Mouse (Mus musculus) midbrain, embryonic 14.5 days (tissue): ENCODE results near the gene Olfr143. TPM values are rescaled to one million over a fixed set of nuclear protein-coding genes. Genes with fewer than 3 reads are reported as not detected.

ENCODE experiments used
- ATAC-seq: fragments of 200-750 bp; cut with Nextera tagmentation; 2 replicates; pipeline ENCODE4 v1.8.0; 2017; ENCODE audit warnings: moderate number of reproducible peaks, moderate library complexity; ENCODE audit not compliant: low FRiP score, low TSS enrichment
- DNase-seq: peaks from one replicate; pipeline ENCODE4 v3.0.0-alpha.2; 2015
- H3K27ac ChIP-seq: fragments of 300-500 bp; sonication (generic); replicated peaks from 2 replicates; pipeline ENCODE4 v1.5.1; 2014; ENCODE audit warnings: mild to moderate bottlenecking, low read depth, low read length, moderate library complexity
- H3K27me3 ChIP-seq: fragments of 300-500 bp; sonication (generic); 2 replicates; pipeline ENCODE4 v1.6.1; 2014; ENCODE audit warnings: low read length, control low read depth, mixed read lengths; ENCODE audit not compliant: control insufficient read depth, insufficient read depth
- H3K36me3 ChIP-seq: fragments of 300-500 bp; sonication (generic); 2 replicates; pipeline ENCODE4 v1.6.1; 2014; ENCODE audit warnings: low read length, control low read depth; ENCODE audit not compliant: control insufficient read depth, insufficient read depth
- H3K4me1 ChIP-seq: fragments of 300-500 bp; sonication (generic); 2 replicates; pipeline ENCODE4 v1.6.1; 2014; ENCODE audit warnings: mild to moderate bottlenecking, antibody characterized with exemption, low read length, control low read depth; ENCODE audit not compliant: control insufficient read depth, insufficient read depth
- H3K4me2 ChIP-seq: fragments of 300-500 bp; sonication (generic); 2 replicates; pipeline ENCODE4 v1.6.1; 2014; ENCODE audit warnings: mild to moderate bottlenecking, low read length, moderate library complexity
- H3K4me3 ChIP-seq: fragments of 300-500 bp; sonication (generic); replicated peaks from 2 replicates; pipeline ENCODE4 v1.5.1; 2014; ENCODE audit warnings: low read depth, low read length
- H3K9ac ChIP-seq: fragments of 300-500 bp; sonication (generic); replicated peaks from 2 replicates; pipeline ENCODE4 v1.6.1; 2014; ENCODE audit warnings: mild to moderate bottlenecking, low read length, moderate library complexity
- H3K9me3 ChIP-seq: fragments of 300-500 bp; sonication (generic); 2 replicates; pipeline ENCODE4 v1.6.1; 2016; ENCODE audit warnings: low read length, control low read depth, mixed read lengths; ENCODE audit not compliant: control insufficient read depth
- WGBS: fragments of 180-500 bp; shearing (Covaris S2); extraction: QIAGEN DNeasy Blood & Tissue Kit; methylation state at CpG from one replicate; pipeline ENCODE4 v1.1.7; 2014; 5-methylcytosine and 5-hydroxymethylcytosine counted together
- polyA plus RNA-seq: library from polyadenylated mRNA; unstranded; fragments of >200 nt; fragmentation: Nextera tagmentation; extraction: Ambion mirVana; gene quantifications from 2 replicates; pipeline ENCODE4 v1.2.1, GENCODE M21; 2014

Olfr143 gene
- not detected in 2 replicates for polyA plus RNA-seq

DNA sequence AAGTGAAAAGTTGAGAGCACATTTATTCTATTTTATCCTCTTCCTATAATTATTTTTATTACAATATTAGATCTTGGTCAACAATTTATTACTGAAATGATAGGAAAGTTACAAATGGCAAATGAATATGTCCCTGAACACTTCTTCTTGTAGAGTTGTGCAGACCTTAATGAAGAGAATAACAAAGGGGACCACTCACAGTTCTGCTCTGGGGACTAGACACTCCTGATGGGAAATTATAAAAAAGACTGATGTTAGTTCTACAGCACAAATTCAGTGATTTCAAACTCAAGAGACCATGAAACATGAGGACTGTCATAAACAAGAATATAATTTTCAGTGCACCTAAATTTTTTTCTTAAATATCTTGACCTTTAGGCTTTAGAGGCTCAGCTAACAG lies at the start of gene Olfr143:
Gene Olfr143, plus strand, starts transcription at position 301 of the 400 bp plus-strand sequence.
- Histone ChIP-seq H3K27me3 (no peaks in the 10 kb centered on the region), H3K9me3 (no peaks in the 10 kb centered on the region), H3K4me3 (no peak within 1 kb of the TSS), H3K4me1 (no peaks in the 10 kb centered on the region), H3K27ac (no peak within 1 kb of the TSS), H3K9ac (no peak within 1 kb of the TSS), H3K36me3 (no peaks in the 10 kb centered on the region), H3K4me2 (no peak within 1 kb of the TSS)
- ATAC-seq: no peak
- no peak for DNase-seq

DNA sequence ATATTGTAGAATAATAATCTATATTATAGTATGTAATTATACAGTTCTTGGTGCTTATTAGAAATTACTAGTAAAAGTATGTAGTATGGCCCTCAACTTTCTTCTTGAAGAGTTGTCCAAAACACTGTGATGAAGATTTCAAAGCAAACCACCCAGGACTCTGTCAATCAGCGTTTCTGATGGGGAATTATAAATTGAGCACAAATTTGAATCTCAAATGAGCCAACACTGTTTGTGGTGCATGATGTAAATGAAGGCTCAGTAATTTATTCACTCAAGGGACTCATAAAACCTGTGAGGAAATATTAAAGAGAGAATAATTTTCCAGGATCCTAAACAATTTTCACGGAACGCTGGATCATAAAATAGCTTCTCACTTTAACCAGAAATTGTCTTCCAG lies 44.5 kb upstream of the Olfr143 start, which contains the start of gene Olfr893:
Gene Olfr893, plus strand, starts transcription at position 301 of the 400 bp plus-strand sequence.
- Histone ChIP-seq H3K27ac (no peak within 1 kb of the TSS), H3K27me3 (no peaks in the 10 kb centered on the region), H3K36me3 (no peaks in the 10 kb centered on the region), H3K4me1 (no peaks in the 10 kb centered on the region), H3K4me2 (no peak within 1 kb of the TSS), H3K9ac (no peak within 1 kb of the TSS), H3K4me3 (no peak within 1 kb of the TSS), H3K9me3 (no peaks in the 10 kb centered on the region)
- WGBS: 80% methylated on average over 3 of the region's 3 CpGs
- DNase-seq (no peak), ATAC-seq (no peak)

DNA sequence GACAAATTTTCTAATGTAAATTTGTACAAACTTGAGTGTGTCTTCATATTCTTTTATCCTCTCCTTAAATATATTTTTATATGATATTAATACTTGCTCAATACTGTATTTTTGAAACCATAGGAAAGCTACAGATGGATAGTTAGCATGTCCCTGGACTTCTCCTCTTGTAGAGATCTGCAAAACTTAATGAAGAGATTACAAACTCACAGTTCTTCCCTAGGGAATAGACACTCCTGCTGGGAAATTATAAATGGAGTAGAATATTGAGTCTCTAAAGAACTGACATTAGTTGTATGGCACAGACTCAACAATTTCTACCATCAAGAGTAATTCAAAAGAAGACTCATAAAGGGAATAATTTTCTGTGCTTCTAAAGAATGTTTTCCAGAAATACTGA lies 34.8 kb upstream of the Olfr143 start, which contains the start of gene Olfr894:
Gene Olfr894, plus strand, starts transcription at position 301 of the 400 bp plus-strand sequence.
- Histone ChIP-seq H3K4me2 (no peak within 1 kb of the TSS), H3K9ac (no peak within 1 kb of the TSS), H3K9me3 (no peaks in the 10 kb centered on the region), H3K36me3 (no peaks in the 10 kb centered on the region), H3K27me3 (no peaks in the 10 kb centered on the region), H3K4me3 (no peak within 1 kb of the TSS), H3K4me1 (no peaks in the 10 kb centered on the region), H3K27ac (no peak within 1 kb of the TSS)
- DNase-seq (no peak), ATAC-seq (no peak)

DNA sequence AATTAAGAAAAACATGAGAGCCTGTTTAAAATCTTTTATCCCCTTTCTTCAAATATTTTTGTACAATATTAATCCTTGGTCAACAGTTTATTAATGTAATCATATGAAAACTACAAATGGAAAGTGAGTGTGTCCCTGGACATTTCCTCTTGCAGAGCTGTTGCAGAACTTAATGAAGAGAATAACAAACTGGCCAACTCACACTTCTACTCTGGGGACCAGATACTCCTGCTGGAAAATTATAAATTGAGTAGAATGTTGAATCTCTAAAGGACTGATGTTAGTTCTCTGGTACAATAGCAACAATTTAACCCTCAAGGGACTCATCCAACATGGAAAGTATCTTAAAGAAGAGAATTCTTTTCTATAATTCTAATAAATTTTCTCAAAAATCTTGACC lies 15.0 kb downstream of the Olfr143 start, which contains the start of gene Olfr895:
Gene Olfr895, plus strand, starts transcription at position 301 of the 400 bp plus-strand sequence.
- Histone ChIP-seq H3K36me3 (no peaks in the 10 kb centered on the region), H3K4me2 (no peak within 1 kb of the TSS), H3K9ac (no peak within 1 kb of the TSS), H3K4me3 (no peak within 1 kb of the TSS), H3K9me3 (no peaks in the 10 kb centered on the region), H3K27me3 (no peaks in the 10 kb centered on the region), H3K4me1 (no peaks in the 10 kb centered on the region), H3K27ac (no peak within 1 kb of the TSS)
- ATAC-seq (no peak), DNase-seq (no peak)

DNA sequence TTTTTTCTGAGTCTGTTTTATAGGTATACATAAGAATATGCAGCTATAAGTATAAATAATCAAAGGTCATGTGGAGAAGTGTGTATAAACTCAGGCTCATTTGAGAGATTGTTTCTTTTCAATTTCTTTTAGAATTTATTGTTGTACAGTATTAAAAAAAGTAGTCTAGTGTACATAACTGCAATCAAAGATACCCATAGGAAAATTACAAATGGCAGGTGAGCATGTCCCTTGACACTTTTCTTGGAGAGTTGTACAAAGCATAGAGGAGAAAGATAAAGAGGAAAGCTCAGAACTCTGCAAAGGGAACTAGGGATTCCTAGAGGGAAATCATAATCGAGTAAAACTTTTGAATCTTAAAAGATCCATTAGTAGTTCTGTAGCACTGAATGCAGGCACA lies 38.2 kb downstream of the Olfr143 start, which contains the start of gene Olfr896-ps1:
Gene Olfr896-ps1, plus strand, starts transcription at position 301 of the 400 bp plus-strand sequence.
- ATAC-seq (no peak), DNase-seq (no peak)
- Histone ChIP-seq H3K27ac (no peak within 1 kb of the TSS), H3K27me3 (no peaks in the 10 kb centered on the region), H3K4me2 (no peak within 1 kb of the TSS), H3K9me3 (no peaks in the 10 kb centered on the region), H3K36me3 (no peaks in the 10 kb centered on the region), H3K4me3 (no peak within 1 kb of the TSS), H3K9ac (no peak within 1 kb of the TSS), H3K4me1 (no peaks in the 10 kb centered on the region)
- 91% methylated on average over 1 of the region's 1 CpGs for WGBS

Other genes starting within 250 kb of the Olfr143 start
- gene Olfr883, start 227.0 kb upstream of the Olfr143 start, polyA plus RNA-seq: not detected in 2 replicates
- not detected in 2 replicates for gene Olfr884, start 206.2 kb upstream of the Olfr143 start, polyA plus RNA-seq
- not detected in 2 replicates for gene Olfr885, start 191.5 kb upstream of the Olfr143 start, polyA plus RNA-seq
- gene Olfr887, start 168.7 kb upstream of the Olfr143 start, polyA plus RNA-seq: not detected in 2 replicates
- gene Olfr888, start 144.6 kb upstream of the Olfr143 start, polyA plus RNA-seq: not detected in 2 replicates
- 0.04 and 0.05 TPM in 2 replicates for gene Olfr889, start 137.6 kb upstream of the Olfr143 start, polyA plus RNA-seq
- gene Olfr890, start 110.3 kb upstream of the Olfr143 start, polyA plus RNA-seq: not detected in 2 replicates
- gene Olfr891, start 72.0 kb upstream of the Olfr143 start, polyA plus RNA-seq: not detected in 2 replicates
- not detected in 2 replicates for gene Olfr893, start 44.4 kb upstream of the Olfr143 start, polyA plus RNA-seq
- not detected in 2 replicates for gene Olfr894, start 34.7 kb upstream of the Olfr143 start, polyA plus RNA-seq
- gene Olfr895, start 15.1 kb downstream of the Olfr143 start, polyA plus RNA-seq: not detected in 2 replicates
- not detected in 2 replicates for gene Olfr896-ps1, start 38.3 kb downstream of the Olfr143 start, polyA plus RNA-seq
- gene Olfr25, start 76.3 kb downstream of the Olfr143 start, polyA plus RNA-seq: not detected in 2 replicates
- gene Olfr898, start 95.6 kb downstream of the Olfr143 start, polyA plus RNA-seq: not detected in 2 replicates
- not detected in 2 replicates for gene Olfr250, start 114.1 kb downstream of the Olfr143 start, polyA plus RNA-seq
- gene Olfr251, start 124.3 kb downstream of the Olfr143 start, polyA plus RNA-seq: not detected in 2 replicates
- not detected in 2 replicates for gene Olfr147, start 148.9 kb downstream of the Olfr143 start, polyA plus RNA-seq
- gene Olfr901, start 176.7 kb downstream of the Olfr143 start, polyA plus RNA-seq: not detected in 2 replicates
- not detected in 2 replicates for gene Olfr902, start 194.9 kb downstream of the Olfr143 start, polyA plus RNA-seq
- gene Olfr904, start 210.4 kb downstream of the Olfr143 start, polyA plus RNA-seq: not detected in 2 replicates
- gene Olfr905, start 218.3 kb downstream of the Olfr143 start, polyA plus RNA-seq: not detected in 2 replicates
- gene Olfr906, start 234.3 kb downstream of the Olfr143 start, polyA plus RNA-seq: not detected in 2 replicates
- not detected in 2 replicates for gene Olfr907, start 243.0 kb downstream of the Olfr143 start, polyA plus RNA-seq